Mouse (Mus musculus) left cerebral cortex, postnatal 10 days (tissue): ENCODE results near the gene Dip2b. TPM values are rescaled to one million over a fixed set of nuclear protein-coding genes. Genes with fewer than 3 reads are reported as not detected.
A peak's percentile ranks its signal among the peaks of the same experiment; 100 is the strongest.

Experiments used
- DNase-seq, 2 experiments: peaks; one replicate each; pipeline ENCODE4 v3.0.0; 2021 to 2022; ENCODE audit warnings: low spot score in 2 of 2, mixed read lengths in 1 of 2; ENCODE audit errors: extremely low spot score in 1 of 2
- intact Hi-C: fragments of 180-260 bp; cut with DNase I; formaldehyde crosslinking; loops from one replicate; pipeline ENCODE4 v1.15.1; 2025
- total RNA-seq, 2 experiments: library from RNA; stranded (reverse); gene quantifications; 2 replicates each; pipeline ENCODE4 v1.2.3; 2021

The Dip2b gene
- total RNA-seq, 2 experiments from 2014 or later, result 58.0 to 61.8 TPM

DNA sequence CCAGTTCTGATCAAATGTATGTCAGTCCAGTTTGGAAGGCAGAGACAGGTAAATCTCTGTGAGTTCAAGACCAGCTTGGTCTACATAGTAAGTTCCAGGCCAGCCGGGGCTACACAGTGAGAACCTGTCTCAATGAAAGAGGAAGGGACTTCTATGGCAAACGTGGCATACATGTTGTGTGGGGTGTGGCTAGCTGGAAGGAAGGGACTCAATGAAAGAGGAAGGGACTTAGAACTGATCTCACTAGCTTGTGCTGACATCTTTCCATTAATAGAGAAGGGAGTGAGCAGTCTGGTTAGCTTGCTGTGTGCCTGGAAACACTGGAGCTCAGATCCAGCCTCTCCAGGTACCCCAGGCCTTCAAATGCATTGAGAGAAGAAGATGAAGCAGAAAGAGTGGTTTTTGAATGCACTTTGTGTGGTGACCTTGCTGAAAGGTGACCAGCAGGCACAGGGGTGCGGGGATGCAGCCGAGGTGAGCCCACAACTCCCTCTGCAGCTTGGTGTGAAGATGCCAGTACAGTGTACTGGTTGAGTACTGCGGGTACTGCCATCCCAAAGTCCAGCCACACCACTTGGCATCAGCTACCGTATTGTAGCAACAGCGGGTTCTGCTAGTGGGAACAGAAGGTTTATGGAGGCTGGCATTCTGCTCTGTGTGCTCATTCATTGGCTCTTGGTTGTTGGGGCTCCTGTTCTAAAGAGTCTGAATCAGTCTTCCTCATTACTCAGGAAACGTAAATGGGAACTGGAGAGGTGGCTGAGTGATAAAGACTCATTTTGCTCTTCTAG, 148.6 kb downstream of the Dip2b start:
- DNase-seq, result no peak
- intact Hi-C loops, result no loop called here

DNA sequence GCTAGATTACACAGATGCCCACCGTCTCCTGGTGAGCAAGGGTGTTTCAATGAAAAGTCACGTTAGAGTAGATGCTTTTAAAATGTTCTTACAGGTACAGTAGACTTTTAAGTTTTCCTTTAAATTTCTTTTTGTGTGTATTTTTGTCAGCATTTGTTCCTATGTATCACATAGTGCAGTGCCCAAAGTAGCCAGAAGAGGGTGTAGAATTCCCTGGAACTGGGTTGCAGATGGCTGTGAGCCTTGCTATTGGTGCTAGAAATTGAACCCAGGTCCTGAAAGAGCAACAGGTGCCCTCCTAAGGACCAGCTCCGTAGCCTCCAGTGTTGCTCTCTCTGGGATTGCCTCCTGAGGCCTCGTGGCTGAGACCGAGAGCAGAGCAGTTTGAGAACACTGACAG, 150.1 kb downstream of the Dip2b start:
- intact Hi-C loops, result no loop called here
- no peak for DNase-seq

DNA sequence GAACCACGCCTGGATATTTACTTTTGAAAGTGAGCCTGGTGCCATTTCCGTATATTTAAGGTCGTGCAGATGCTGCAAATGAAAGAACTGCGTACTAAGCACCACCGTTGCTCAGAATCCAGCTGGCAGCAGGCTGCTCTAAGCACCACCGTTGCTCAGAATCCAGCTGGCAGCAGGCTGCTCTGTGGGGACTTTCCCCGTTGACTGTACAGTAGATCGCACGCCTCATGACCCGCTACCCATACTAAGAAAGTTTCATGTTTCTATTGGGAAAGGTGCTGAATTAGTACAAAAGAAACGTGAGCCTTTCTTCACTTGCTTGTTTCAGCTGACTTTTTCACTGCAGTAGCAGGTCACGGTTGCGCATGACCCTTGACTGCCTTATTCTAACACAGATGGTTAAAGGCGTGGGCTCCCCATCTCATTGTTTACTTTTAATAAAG, 150.5 kb downstream of the Dip2b start:
- DNase-seq, result no peak
- intact Hi-C loops, result no loop called here

DNA sequence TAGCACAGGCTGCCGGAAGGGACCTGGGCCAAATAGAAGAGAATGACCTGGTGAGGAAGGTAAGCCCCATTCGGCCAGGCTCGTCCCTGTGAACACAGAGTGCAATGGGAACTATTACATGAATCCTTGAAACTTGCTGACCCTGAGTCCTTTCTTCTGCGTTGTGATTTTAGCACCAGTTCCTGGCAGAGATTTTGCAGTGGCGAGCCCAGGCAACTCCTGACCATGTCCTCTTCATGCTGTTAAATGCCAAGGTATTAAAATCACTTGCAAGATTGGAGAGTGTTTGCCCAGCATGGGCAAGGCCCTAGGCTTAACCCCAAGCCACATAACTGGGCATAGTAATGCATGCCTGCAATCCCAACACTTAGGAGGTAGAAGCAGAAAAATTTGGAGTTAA, 151.6 kb downstream of the Dip2b start:
- DNase-seq, result no peak
- intact Hi-C loops, result no loop called here

DNA sequence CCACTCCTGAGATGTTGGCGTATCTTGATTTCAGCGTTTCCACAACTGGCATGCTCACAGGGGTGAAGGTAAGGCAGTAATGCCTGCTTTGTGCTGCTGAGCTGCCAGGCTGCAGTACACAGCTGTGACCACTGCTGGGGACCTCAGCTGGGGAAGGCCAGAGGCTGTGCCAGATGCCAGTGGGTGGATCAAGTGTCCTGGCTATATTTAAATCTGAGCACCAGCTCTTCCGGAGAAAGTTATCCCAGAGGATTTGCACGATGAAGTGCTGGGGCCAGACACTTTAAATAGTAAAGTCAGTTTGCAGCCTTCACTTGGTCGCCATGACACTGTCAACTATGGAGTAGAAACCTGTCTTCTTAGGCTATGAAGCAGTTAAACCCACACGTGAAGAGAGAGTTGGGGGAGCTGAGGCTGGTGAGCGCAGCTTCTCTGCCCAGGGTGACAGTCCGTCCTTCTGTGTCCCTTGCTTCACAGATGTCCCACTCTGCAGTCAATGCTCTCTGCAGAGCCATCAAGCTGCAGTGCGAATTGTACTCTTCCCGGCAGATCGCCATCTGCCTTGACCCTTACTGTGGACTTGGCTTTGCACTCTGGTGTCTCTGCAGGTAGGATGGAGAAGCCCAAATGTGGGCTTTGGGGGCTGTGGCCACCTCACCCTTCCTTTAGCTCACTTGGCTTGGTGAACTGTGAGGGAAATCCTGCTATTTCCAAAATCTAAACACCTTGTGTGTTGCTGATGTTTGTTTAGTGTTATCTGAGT, 160.7 kb downstream of the Dip2b start:
- peak in 1 of 2 experiments; percentile 48 for DNase-seq
- intact Hi-C loops, result no loop called here

DNA sequence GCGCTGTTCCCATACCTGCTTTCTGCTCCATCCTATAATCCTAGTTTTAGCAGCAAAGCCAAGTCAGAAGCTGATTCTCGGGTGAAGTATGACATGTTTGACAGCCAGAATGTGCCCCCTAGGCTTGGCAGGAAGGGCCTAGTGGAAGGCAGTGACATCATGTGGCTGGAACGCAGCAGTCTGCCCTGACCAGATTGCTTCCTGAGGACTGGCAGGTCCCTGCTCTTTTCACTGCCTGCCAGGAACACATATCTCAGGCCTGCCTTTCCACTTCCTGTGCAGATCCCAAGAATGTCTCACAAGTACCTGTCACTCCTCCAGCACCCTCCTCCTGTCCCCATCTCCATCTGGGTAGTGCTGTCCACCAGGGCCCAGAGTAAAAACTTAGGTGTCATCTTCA, 161.3 kb downstream of the Dip2b start:
- intact Hi-C loops, result no loop called here
- DNase-seq, result no peak

DNA sequence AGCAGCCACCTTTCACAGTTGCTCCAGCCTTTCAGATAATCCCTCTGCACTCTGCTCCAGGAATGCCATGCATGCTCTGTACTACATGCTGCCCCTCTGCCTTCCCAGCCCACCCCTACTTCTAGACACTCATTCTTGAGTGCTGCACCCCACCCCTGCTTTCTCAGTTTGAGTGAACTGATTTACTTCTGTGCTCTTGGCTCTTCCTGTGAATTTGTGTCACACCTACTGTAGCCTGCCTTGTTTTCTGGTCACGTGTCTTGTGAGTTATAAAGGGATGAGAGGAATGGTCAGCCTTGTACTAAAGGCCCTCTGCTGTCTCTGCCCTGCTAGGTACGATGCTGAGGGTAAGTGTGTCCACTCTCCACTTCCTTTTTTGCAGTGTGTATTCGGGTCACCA, 163.3 kb downstream of the Dip2b start:
- no peak for DNase-seq
- intact Hi-C loops, result no loop called here

DNA sequence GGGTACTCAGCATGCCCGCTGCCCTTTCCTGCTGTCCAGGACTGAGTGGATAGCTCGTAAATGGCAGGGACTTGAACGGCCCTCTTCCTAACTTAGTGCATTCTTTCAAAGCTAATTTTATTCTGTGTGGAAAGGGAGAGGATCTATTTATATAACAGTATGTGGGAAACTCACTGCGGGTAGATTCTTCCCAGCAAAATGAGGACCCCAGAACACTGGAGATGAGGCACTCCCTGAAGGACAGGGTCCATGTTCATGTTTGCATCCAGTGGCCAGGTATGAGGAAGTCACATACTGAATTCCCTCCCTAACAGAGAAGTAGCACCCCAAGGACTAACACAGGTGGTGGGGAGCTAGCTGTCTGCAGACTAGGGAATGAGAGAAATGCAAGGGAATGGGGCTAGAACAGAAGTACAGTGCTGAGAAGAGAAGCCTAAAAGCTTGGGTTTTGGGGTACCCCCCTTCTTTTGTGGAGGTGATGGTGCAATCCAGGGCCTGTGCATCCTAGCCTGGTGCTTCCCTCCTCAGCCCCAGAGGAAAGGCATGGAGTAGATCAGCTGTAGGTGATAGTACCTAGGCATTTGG, 164.1 kb downstream of the Dip2b start:
- intact Hi-C loops, result no loop called here
- DNase-seq, result no peak

DNA sequence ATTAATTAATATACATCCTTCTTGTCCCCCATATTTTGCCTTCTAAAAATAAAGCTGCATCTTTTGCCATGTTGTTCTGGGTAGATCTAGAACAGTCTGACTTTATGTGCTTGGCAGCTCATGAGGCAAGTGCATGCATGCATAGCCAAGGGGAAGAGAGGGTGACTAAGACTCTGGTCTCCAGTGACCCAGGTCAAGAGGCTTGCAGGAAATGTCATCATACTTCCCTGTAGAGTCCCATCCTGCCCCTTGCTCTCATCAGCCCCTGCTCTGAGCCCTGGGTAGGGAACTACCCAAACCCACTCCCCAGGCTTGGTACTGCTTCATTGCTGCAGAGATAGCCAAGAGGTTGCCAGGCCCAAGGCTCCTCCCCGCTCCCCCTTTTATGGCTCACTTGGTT, 166.1 kb downstream of the Dip2b start:
- intact Hi-C loops, result no loop called here
- DNase-seq, result no peak

DNA sequence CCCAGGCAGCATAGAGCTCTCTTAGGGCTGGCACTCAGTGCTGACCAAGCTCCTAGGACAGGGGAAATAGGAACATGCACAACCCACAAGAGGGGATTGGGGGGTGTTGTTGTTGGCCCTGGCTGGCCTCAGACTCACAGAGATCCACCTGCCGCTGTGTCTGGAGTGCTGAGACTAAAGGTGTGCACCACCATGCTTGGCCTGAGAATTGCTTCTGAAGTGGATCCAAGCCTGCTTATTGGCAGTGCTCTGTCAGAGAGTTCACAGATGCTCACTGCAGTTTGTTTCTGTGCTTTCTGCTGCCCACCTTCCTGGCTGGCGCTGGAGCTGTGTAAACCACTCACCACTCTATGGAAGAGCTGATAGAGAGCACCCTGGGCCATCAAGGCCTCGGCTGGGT, 171.5 kb downstream of the Dip2b start:
- intact Hi-C loops, result no loop called here
- no peak for DNase-seq

DNA sequence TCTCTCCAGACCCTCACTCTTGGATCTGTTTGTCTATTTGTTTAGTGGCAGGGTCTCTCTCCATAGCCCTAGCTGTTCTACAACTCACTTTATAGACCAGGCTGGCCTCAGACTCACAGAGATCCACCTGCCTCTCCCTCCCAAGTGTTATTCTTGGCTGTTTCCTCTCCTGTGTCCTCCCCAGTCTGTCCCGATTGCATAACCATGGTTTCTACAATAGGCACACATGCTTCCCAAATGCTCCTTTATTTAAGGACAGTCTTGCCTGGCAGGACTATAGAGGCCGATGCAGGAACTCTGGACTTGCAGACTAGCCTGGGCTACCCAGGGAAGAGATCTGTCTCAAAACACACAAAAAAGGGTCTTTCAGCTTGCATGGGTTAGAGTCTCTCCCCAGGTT, 174.9 kb downstream of the Dip2b start:
- intact Hi-C loops, result no loop called here
- DNase-seq, result no peak

DNA sequence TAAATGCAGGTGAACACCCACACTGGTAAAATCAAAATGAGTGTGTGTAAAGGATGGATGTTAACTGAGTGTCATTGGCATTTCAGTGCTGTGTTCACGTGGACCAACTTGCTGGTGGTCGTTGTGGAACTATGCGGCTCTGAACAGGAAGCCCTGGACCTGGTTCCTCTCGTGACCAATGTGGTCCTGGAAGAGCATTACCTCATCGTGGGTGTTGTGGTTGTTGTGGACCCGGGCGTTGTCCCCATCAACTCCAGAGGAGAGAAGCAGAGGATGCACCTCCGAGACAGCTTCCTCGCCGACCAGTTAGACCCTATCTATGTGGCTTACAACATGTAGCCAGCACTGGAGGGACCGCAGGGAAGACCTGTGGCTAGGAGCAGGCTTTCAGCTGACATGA, 176.6 kb downstream of the Dip2b start:
- DNase-seq, result no peak
- intact Hi-C loops, result no loop called here

DNA sequence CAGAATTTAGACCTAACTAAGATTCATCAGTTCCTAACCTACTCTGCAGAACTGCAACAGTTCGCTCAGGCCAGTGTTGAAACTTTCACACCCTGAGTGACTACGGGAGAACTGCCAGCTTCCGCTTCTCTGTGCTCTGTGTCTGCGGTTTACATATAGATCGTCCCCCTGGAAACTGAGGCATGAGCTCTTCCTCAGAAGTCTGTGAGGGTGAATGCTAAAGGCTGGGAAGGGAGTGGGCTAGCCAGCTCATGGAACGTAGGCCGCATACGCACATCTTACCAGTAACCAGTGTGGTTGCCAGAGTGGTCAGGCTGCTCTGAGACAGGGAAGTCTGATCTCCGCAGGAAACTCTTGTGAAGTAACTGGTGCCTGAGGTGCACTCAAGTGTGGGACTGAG, 177.7 kb downstream of the Dip2b start:
- DNase-seq, result no peak

DNA sequence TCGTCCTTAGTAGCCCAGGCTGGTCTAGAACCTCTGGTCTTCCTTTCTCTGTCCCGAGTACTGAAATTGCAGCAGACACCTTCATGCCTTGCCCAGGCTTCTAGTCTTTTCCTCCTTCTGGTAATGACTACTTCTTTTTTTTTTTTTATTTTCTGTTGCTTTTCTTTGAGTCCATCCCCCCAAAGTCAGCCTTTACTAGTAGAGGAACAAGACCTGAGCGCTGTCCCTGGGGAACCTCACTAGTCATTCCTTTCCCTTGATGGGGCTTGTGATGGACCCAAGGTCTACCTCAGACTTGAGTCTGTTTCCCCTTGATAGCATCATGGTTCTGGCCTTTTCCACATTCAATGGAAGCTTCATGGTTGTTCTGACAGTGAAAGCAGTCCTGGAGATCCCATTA, 179.6 kb downstream of the Dip2b start:
- no peak for DNase-seq
- intact Hi-C loops, result no loop called here

More for the DNA sequence above, 177.7 kb downstream of the Dip2b start:
- intact Hi-C loops, result no loop called here

DNA sequence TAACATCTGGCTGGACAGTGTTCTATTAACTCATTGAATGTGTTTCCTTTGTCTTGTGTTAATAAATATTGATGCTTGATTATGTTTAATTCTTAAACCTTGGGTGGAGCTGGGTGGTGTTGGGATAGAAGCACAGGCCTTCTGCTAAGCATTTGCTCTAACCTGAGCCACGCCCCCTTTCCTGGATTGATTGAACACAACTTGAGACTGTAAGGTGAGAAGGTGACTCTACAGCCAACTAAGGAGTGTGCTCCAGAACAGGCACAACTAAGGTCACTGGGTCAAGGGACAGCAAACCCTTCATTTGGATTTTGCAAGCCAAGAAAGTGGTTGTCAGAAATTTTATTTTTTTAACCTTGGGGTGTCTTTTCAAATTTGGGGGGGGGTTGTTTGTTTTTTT, 180.9 kb downstream of the Dip2b start:
- intact Hi-C loops, result no loop called here
- DNase-seq, result no peak

DNA sequence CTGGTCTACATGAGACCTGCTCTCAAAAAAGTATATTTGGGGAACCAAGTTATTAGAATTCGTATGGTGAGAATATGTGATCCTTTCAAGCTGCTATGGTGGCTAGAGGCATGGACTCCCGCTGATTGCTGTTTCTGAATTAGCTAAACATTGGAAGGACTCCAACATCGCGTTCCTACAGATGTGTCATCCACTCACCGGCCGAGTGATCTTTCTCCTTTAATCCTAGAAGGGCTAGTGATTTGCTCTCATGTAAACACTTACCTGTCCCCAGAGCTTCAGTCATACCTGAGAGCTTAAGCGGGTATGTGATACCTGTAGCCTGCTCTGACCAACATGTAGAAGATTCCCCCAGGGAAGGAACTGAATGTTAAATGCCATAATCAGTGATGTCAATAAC, 182.5 kb downstream of the Dip2b start:
- no peak for DNase-seq
- intact Hi-C loops, result no loop called here

DNA sequence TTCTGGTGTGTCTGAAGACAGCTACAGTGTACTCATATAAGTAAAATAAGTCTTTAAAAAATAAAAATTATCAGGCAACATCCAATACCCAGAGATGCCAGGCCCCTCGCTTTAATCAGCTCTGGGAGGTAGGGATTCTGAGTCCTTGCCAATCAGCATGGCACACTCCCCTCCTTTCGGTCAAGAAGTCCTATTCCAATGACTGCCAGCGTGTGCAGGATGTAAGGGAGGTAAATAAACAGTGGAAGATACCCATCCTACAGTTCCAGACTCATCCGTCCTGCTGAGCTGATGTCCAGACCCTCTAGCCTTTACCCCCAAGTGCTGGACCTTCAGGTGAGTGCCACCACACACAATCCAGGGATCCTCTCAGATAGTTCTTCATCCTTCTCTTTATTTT, 186.9 kb downstream of the Dip2b start:
- intact Hi-C loops, result no loop called here
- no peak for DNase-seq

DNA sequence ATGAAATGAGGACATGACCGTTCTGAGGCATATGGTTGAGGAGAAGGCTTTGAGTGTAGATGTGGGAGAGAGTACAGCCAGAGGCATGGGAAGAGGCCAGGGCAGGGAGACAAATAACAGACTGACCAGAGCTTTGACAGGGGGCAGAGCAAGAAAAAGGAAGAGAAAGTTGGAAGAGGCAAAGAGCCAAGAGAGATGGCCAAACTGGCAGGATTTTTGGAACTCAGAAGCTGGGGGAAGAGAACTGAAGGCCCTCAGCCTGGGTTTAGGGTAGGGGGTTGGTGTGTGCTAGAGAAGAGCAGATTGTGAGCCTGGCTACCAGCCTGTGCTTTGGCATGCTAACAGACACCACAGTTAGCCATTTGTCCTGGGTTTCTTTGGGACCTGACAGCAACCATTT, 187.4 kb downstream of the Dip2b start:
- intact Hi-C loops, result no loop called here
- peak in 1 of 2 experiments; percentile 29 for DNase-seq

DNA sequence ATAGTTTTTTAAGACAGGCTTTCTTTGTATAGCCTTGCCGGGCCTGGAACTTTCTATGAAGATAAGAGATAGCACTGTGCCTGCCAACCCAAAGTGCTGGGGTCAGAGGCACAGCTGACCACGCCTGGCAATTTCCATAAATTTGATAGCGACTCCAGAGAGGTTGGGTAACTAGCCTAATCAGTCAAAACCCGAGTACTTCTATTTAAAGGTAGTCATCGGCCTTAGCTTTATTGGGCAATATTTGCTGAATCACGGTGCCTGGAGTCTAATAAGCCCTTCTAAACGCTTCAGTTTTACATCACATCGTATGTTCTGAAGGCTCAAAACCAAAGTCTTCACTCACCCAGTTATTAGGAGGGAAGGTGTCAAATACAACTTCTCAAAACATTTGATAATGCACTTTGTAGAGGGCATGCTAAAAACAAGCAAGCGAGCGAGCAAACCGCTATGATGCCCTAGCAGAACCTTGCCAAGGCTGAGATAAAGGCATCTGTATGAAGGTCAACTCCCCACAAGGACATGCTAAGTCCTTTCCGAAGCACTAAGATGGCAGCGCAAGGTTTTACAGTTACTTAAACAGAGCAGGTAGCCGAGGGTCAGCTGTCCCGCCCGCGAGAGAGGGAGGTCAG, 188.7 kb downstream of the Dip2b start:
- intact Hi-C loops, result no loop called here
- DNase-seq, result no peak
